Mouse (Mus musculus) layer of hippocampus, adult 2 months (tissue): ENCODE results near the gene Ralgps1. TPM values are rescaled to one million over a fixed set of nuclear protein-coding genes. Genes with fewer than 3 reads are reported as not detected.

Experiments
- DNase-seq, 2 experiments: peaks; one replicate each; pipeline ENCODE4 v3.0.0; 2022; ENCODE audit warnings: low spot score in 2 of 2
- H3K27ac ChIP-seq: fragments of 200-600 bp; 2 replicates; pipeline ENCODE4 v1.8.1; 2022
- H3K4me3 ChIP-seq: fragments of 200-600 bp; 2 replicates; pipeline ENCODE4 v1.8.1; 2022; ENCODE audit warnings: mild to moderate bottlenecking
- CTCF ChIP-seq: fragments of 200-600 bp; conservative IDR thresholded peaks from 2 replicates; pipeline ENCODE4 v1.8.1; 2022; ENCODE audit warnings: antibody characterized with exemption, mild to moderate bottlenecking, moderate library complexity
- total RNA-seq, 2 experiments: library from RNA; stranded (reverse); gene quantifications; 2 replicates each; pipeline ENCODE4 v1.2.3; 2021

Gene Ralgps1
- total RNA-seq, 2 experiments from 2014 or later, result 68.2 TPM

GRCm38 (mm10) chr2:33200368-33201068, 170.8 kb downstream of the Ralgps1 start:
- DNase-seq, result no peak
- TF ChIP-seq CTCF, result no peak
- H3K4me3 ChIP-seq, result no peak overlapping the region
- no peak overlapping the region for H3K27ac ChIP-seq

GRCm38 (mm10) chr2:33189976-33190375, 181.3 kb downstream of the Ralgps1 start:
- no peak overlapping the region for H3K4me3 ChIP-seq
- no peak overlapping the region for H3K27ac ChIP-seq
- no peak for TF ChIP-seq CTCF
- DNase-seq, result peak in 1 of 2 experiments; percentile 39

GRCm38 (mm10) chr2:33188925-33189670, 182.2 kb downstream of the Ralgps1 start:
- no peak for DNase-seq
- TF ChIP-seq CTCF, result no peak
- Histone ChIP-seq H3K27ac (no peak overlapping the region), H3K4me3 (no peak overlapping the region)

- Histone ChIP-seq H3K27ac (no peak overlapping the region), H3K4me3 (no peak overlapping the region)
- TF ChIP-seq CTCF, result no peak
- DNase-seq, result no peak
These were observed 183.4 kb downstream of the Ralgps1 start for GRCm38 (mm10) chr2:33187874-33188273.

- no peak for DNase-seq
- no peak overlapping the region for H3K4me3 ChIP-seq
- no peak overlapping the region for H3K27ac ChIP-seq
- no peak for TF ChIP-seq CTCF
These were observed 184.8 kb downstream of the Ralgps1 start for GRCm38 (mm10) chr2:33186505-33186904.

GRCm38 (mm10) chr2:33185258-33185657, 186.0 kb downstream of the Ralgps1 start:
- H3K27ac ChIP-seq, result no peak overlapping the region; the same call in 1 of the 2 replicates
- TF ChIP-seq CTCF, result peak; percentile 70
- DNase-seq, result no peak
- H3K4me3 ChIP-seq, result no peak overlapping the region

- DNase-seq, result peak in 1 of 2 experiments; percentile 31
- H3K27ac ChIP-seq, result peak overlapping the region; percentile 20; the same call in 1 of the 2 replicates
- H3K4me3 ChIP-seq, result no peak overlapping the region
- TF ChIP-seq CTCF, result no peak
These were observed 186.6 kb downstream of the Ralgps1 start for GRCm38 (mm10) chr2:33184641-33185040.

GRCm38 (mm10) chr2:33183321-33183720, 188.0 kb downstream of the Ralgps1 start:
- Histone ChIP-seq H3K27ac (no peak overlapping the region), H3K4me3 (no peak overlapping the region)
- DNase-seq, result no peak
- TF ChIP-seq CTCF, result no peak

GRCm38 (mm10) chr2:33179930-33180630, 191.2 kb downstream of the Ralgps1 start:
- DNase-seq, result peak in 1 of 2 experiments; percentile 58
- Histone ChIP-seq H3K27ac (peak overlapping the region; percentile 33; the same call in 1 of the 2 replicates), H3K4me3 (no peak overlapping the region)
- TF ChIP-seq CTCF, result no peak

- peak overlapping the region; percentile 33; the same call in 1 of the 2 replicates for H3K27ac ChIP-seq
- H3K4me3 ChIP-seq, result no peak overlapping the region
- DNase-seq, result no peak
- TF ChIP-seq CTCF, result no peak
These were observed 191.9 kb downstream of the Ralgps1 start for GRCm38 (mm10) chr2:33179171-33179929.

- peak overlapping the region; percentile 48; the same call in 1 of the 2 replicates for H3K27ac ChIP-seq
- TF ChIP-seq CTCF, result no peak
- peak; percentile 44 to 49 for DNase-seq
- H3K4me3 ChIP-seq, result no peak overlapping the region
These were observed 192.9 kb downstream of the Ralgps1 start for GRCm38 (mm10) chr2:33178243-33178932.
